Mouse (Mus musculus): ENCODE data around the gene Plekhs1.

- TF ChIP-seq POLR2AphosphoS2 (IDR thresholded peaks at IDR 0.05; ENCODE audit: low read length): no peak
- no peak for TF ChIP-seq MAX (IDR thresholded peaks at IDR 0.05; ENCODE audit: low read length)
- no peak for TF ChIP-seq CTCF (IDR thresholded peaks at IDR 0.05 in 2 of 3, conservative IDR thresholded peaks at IDR 0.05 in 1 of 3; ENCODE audit: control insufficient read depth in 1 of 3, insufficient read depth in 1 of 3, low read depth in 2 of 3, low read length in 3 of 3, poor library complexity in 1 of 3, severe bottlenecking in 1 of 3)
- no peak for TF ChIP-seq POLR2AphosphoS5 (IDR thresholded peaks at IDR 0.05; ENCODE audit: borderline replicate concordance, low read depth, low read length)
- no peak for TF ChIP-seq EP300 (IDR thresholded peaks at IDR 0.05; ENCODE audit: low read depth in 1 of 2, low read length in 2 of 2)
- TF ChIP-seq POLR2A (IDR thresholded peaks at IDR 0.05; ENCODE audit: control insufficient read depth in 1 of 2, insufficient read depth in 1 of 2, low read depth in 1 of 2, low read length in 2 of 2, poor library complexity in 1 of 2): no peak
- TF ChIP-seq BHLHE40 (IDR thresholded peaks at IDR 0.05; ENCODE audit: borderline replicate concordance, low read depth, low read length): no peak
Measured at GRCm38 (mm10) chr19:56436380-56436779, 25.1 kb upstream of the Plekhs1 start.
